Comparison of ENCODE assay signal across 21 mouse cellular contexts in the genomic region with DNA sequence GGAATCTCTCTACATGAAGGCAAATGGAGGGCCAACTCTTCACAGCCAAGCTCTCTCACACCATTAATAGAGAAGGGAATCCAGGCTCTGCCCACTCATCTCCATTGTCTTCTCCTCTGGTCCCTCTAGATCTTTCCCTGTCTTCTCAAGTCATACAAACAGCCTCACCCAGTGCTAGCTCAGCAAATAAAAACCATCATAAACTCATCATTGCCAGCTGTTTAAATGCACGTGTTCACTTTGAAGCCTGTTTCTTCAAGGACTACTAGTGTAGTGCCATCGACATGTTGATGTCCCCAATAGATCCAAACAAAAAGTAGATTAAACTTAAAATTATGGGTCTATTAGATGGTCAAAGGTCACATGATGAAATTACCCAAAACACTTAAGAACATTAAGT. TPM values are rescaled to one million over a fixed set of nuclear protein-coding genes. Genes with fewer than 3 reads are reported as not detected.
DNase-seq lines count a peak whose midpoint lies in the region; ATAC-seq and TF ChIP-seq lines count a peak whose summit lies in the region.
"Had no signal": no experiment of that assay in that cellular context is flagged by ENCODE, and none has a peak within 500 bp of the region (broad histone marks: within the 10 kb centered on the region; RNA-seq: fewer than 3 reads in every experiment).

No protein-coding gene starts in this region.

- no peaks in the 10 kb centered on the region for H3K36me3 ChIP-seq in kidney, embryonic 15.5 days
- H3K36me3 ChIP-seq in lung, postnatal 0 days (ENCODE audit: insufficient read depth, low read length) = no peaks in the 10 kb centered on the region
- H3K36me3 ChIP-seq: embryonic facial prominence, embryonic 10.5 days; embryonic facial prominence, embryonic 12.5 days; forebrain, embryonic 15.5 days had no signal

- no peaks in the 10 kb centered on the region for H3K27me3 ChIP-seq in kidney, embryonic 15.5 days
- no peaks in the 10 kb centered on the region for H3K27me3 ChIP-seq in lung, postnatal 0 days (replicated peaks; ENCODE audit: insufficient read depth, low read length)
- H3K27me3 ChIP-seq: embryonic facial prominence, embryonic 12.5 days; forebrain, embryonic 13.5 days; forebrain, embryonic 15.5 days had no signal

- H3K4me3 ChIP-seq in kidney, embryonic 15.5 days (replicated peaks) = no peak overlapping the region
- H3K4me3 ChIP-seq in lung, postnatal 0 days (ENCODE audit: low read depth, low read length) = no peak overlapping the region
- H3K4me3 ChIP-seq: embryonic facial prominence, embryonic 10.5 days; embryonic facial prominence, embryonic 12.5 days; forebrain, embryonic 13.5 days; forebrain, embryonic 15.5 days had no signal

- H3K4me2 ChIP-seq in kidney, embryonic 15.5 days = no peak overlapping the region
- H3K4me2 ChIP-seq in lung, postnatal 0 days (replicated peaks; ENCODE audit: low read depth, low read length) = no peak overlapping the region
- H3K4me2 ChIP-seq: embryonic facial prominence, embryonic 12.5 days; forebrain, embryonic 13.5 days; forebrain, embryonic 15.5 days had no signal

- WGBS in kidney, embryonic 15.5 days = 43% methylated on average over 2 of the region's 2 CpGs
- WGBS in lung, postnatal 0 days = 72% methylated on average over 2 of the region's 2 CpGs
- WGBS in large intestine, adult 2 months = 28% methylated on average over 2 of the region's 2 CpGs

- TF ChIP-seq CTCF in lung, postnatal 0 days (IDR thresholded peaks at IDR 0.05) = no peak

- TF ChIP-seq EP300 in lung, postnatal 0 days (IDR thresholded peaks at IDR 0.05) = peak; percentile 45

- no peak for ATAC-seq in kidney, embryonic 15.5 days (replicated peaks; ENCODE audit: low FRiP score)
- no peak; the same call in 1 of the 2 replicates for ATAC-seq in lung, postnatal 0 days
- ATAC-seq in activated CD4-positive, CD25-positive, alpha-beta regulatory T cell, adult 4 months = no peak
- ATAC-seq: forebrain, embryonic 13.5 days; forebrain, embryonic 15.5 days had no signal

- peaks cover 16% of the 10 kb centered on the region for H3K4me1 ChIP-seq in kidney, embryonic 15.5 days
- H3K4me1 ChIP-seq in lung, postnatal 0 days (ENCODE audit: insufficient read depth, low read depth, low read length) = no peaks in the 10 kb centered on the region
- H3K4me1 ChIP-seq: forebrain, embryonic 13.5 days; forebrain, embryonic 15.5 days had no signal

- no peaks in the 10 kb centered on the region for H3K9me3 ChIP-seq in kidney, embryonic 15.5 days (replicated peaks)
- H3K9me3 ChIP-seq in lung, postnatal 0 days (ENCODE audit: low read length) = no peaks in the 10 kb centered on the region
- H3K9me3 ChIP-seq: embryonic facial prominence, embryonic 10.5 days; embryonic facial prominence, embryonic 12.5 days; forebrain, embryonic 13.5 days; forebrain, embryonic 15.5 days had no signal

- no peak for DNase-seq in kidney, adult 9 months
- no peak for DNase-seq in lung, postnatal 0 days (ENCODE audit: low spot score)
- DNase-seq in lung, postnatal 36 days = no peak
- DNase-seq in large intestine, adult 2 months (ENCODE audit: low read depth, low spot score) = peak; percentile 64
- DNase-seq: adrenal gland, adult 8-10 months; adrenal gland, postnatal 14 days; adrenal gland, postnatal 36 days; cerebellum, adult 11-12 months; cerebellum, adult 2 months; cerebellum, adult 9-10 months; cerebellum, postnatal 10 days; cerebellum, postnatal 25 days had no signal

- H3K27ac ChIP-seq in kidney, embryonic 15.5 days = peak overlapping the region; percentile 33; the same call in 1 of the 2 replicates
- H3K27ac ChIP-seq in lung, postnatal 0 days (ENCODE audit: low read length) = no peak overlapping the region
- H3K27ac ChIP-seq: embryonic facial prominence, embryonic 10.5 days; embryonic facial prominence, embryonic 12.5 days; forebrain, embryonic 13.5 days; forebrain, embryonic 15.5 days had no signal

- no peak overlapping the region for H3K9ac ChIP-seq in kidney, embryonic 15.5 days
- H3K9ac ChIP-seq in lung, postnatal 0 days (replicated peaks; ENCODE audit: low read depth) = no peak overlapping the region
- H3K9ac ChIP-seq: embryonic facial prominence, embryonic 12.5 days; forebrain, embryonic 13.5 days; forebrain, embryonic 15.5 days had no signal

RNA-seq across cellular contexts. Expression of gene Adh1, which starts 10.5 kb away (rescaled TPM):
- 43.5 and 86.9 TPM in 2 replicates for polyA plus RNA-seq in kidney, embryonic 15.5 days (2015; fragmentation: Nextera tagmentation; extraction: Ambion mirVana)
- polyA plus RNA-seq in lung, postnatal 0 days (2015; fragmentation: Nextera tagmentation; extraction: Ambion mirVana) = 801 and 895 TPM in 2 replicates
- 25.1 and 63.3 TPM in 2 replicates for polyA plus RNA-seq in large intestine, adult 2 months (2012; rRNA removed)
- polyA plus RNA-seq in activated CD4-positive, CD25-positive, alpha-beta regulatory T cell, adult 4 months (2017; shearing (Covaris generic)) = 1 to 10 TPM; 1.1 to 1.7 TPM
- polyA plus RNA-seq: embryonic facial prominence, embryonic 10.5 days had no signal

RNA-seq across cellular contexts. Expression of gene Adh6a, which starts 41.8 kb away (rescaled TPM):
- 0.28 TPM in 1 of 2 replicates, not detected in the other for polyA plus RNA-seq in kidney, embryonic 15.5 days (2015; fragmentation: Nextera tagmentation; extraction: Ambion mirVana)
- polyA plus RNA-seq in lung, postnatal 0 days (2015; fragmentation: Nextera tagmentation; extraction: Ambion mirVana) = 0.20 TPM in 1 of 2 replicates, not detected in the other
- 8.5 and 52.6 TPM in 2 replicates for polyA plus RNA-seq in large intestine, adult 2 months (2012; rRNA removed)
- not detected for polyA plus RNA-seq in activated CD4-positive, CD25-positive, alpha-beta regulatory T cell, adult 4 months (2017; shearing (Covaris generic))
- polyA plus RNA-seq: C2C12; cerebellum, adult 2 months; cortical plate, adult 2 months; embryonic facial prominence, embryonic 10.5 days; embryonic facial prominence, embryonic 12.5 days; forebrain, embryonic 11.5 days; forebrain, embryonic 13.5 days; forebrain, embryonic 15.5 days had no signal

RNA-seq across cellular contexts. Expression of gene Adh7, which starts 53.7 kb away (rescaled TPM):
- polyA plus RNA-seq in kidney, embryonic 15.5 days (2015; fragmentation: Nextera tagmentation; extraction: Ambion mirVana) = 0.74 and 0.91 TPM in 2 replicates
- 0.62 and 1.1 TPM in 2 replicates for polyA plus RNA-seq in lung, postnatal 0 days (2015; fragmentation: Nextera tagmentation; extraction: Ambion mirVana)
- 0.18 TPM in 1 of 2 replicates, not detected in the other for polyA plus RNA-seq in large intestine, adult 2 months (2012; rRNA removed)
- polyA plus RNA-seq in activated CD4-positive, CD25-positive, alpha-beta regulatory T cell, adult 4 months (2017; shearing (Covaris generic)) = not detected
- polyA plus RNA-seq: cerebellum, adult 2 months; embryonic facial prominence, embryonic 10.5 days; forebrain, embryonic 13.5 days had no signal
